Mouse (Mus musculus): Measurements from ENCODE around the gene Eea1. TPM values are rescaled to one million over a fixed set of nuclear protein-coding genes. Genes with fewer than 3 reads are reported as not detected.
"Not testable (repeated sequence)": the region's sequence is repeated elsewhere in the genome, so short reads cannot be mapped to it uniquely, and the experiment has no call there.

The Eea1 gene
- polyA plus RNA-seq, 1 experiment, result 17.4 TPM

DNA sequence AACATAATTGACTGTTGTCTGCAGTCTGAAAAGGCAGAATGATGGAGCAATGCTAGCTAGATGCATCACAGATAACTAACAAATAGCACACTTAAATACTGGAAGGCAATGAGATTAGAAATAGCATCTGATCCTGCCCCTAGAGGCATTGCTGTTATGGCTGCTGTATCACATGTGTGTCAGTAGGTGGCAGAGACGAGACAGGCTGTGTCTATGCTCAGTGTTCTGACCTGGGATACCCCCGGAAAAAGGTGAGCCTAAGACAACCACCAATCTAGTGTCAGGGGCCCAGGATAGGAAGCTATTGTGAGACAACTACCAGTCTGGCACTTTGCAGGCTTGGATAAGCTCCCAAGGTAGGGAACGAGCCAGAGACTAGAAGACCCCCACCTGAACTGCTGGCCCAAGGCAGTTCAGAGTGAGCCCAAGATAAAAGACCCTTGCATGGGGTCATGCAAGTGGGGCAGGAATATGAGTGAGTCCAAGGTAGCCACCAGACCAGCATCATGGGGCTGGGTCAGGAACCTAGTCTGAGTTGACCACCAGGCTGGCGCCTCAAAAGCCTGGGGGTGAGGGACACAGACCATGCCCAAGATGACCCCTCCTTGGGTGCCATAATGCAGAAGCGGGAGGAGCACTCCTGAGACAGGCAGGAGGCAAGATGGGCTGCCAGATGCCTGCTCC, 41.8 kb upstream of the Eea1 start:
- 56% methylated on average over 5 of the region's 5 CpGs for WGBS
- 0 out of 2 replicates have a peak, but pooled peaks cover 3% of the 10 kb centered on the region for H3K4me1 ChIP-seq (ENCODE audit: control insufficient read depth, insufficient read depth, low read length)
- peak in 1 of 2 experiments; percentile 20 for DNase-seq
- H3K27ac ChIP-seq (ENCODE audit: insufficient read depth, low read length), result no peak overlapping the region
- TF ChIP-seq POLR2A (IDR thresholded peaks at IDR 0.05; ENCODE audit: borderline replicate concordance, insufficient read depth, low read length), result no peak
- peak; percentile 56 for TF ChIP-seq CTCF (IDR thresholded peaks at IDR 0.05; ENCODE audit: borderline replicate concordance, insufficient read depth, low read depth, low read length)
- H3K27me3 ChIP-seq (ENCODE audit: control insufficient read depth, insufficient read depth, low read length), result no peaks in the 10 kb centered on the region
- H3K4me3 ChIP-seq (replicated peaks; ENCODE audit: insufficient read depth, low read depth, low read length), result no peak overlapping the region

DNA sequence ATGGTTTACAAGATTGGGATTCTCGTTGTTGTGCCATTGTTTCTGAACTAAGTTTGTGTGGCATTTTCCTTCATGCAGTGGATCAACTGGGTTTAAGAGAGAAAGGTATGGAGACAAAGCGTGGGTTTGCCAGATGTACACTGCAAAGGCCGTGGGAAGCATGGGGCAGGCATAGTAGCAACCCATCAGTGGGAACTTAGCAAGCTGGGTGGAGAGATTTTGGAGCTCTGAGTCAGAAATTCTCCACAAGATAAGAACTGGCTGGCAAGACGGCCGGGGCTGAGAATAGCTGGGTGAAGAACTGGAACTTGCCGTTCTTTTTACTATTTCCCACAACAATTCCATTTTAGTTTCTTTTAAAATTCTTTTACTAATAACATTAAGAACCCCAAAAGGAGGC, 35.8 kb upstream of the Eea1 start:
- no peaks in the 10 kb centered on the region for H3K27me3 ChIP-seq (ENCODE audit: control insufficient read depth, insufficient read depth, low read length)
- no peak overlapping the region for H3K27ac ChIP-seq (ENCODE audit: insufficient read depth, low read length)
- TF ChIP-seq CTCF (IDR thresholded peaks at IDR 0.05; ENCODE audit: borderline replicate concordance, insufficient read depth, low read depth, low read length) (no peak), POLR2A (IDR thresholded peaks at IDR 0.05; ENCODE audit: borderline replicate concordance, insufficient read depth, low read length) (no peak)
- 94% methylated on average over 6 of the region's 6 CpGs for WGBS
- no peaks in the 10 kb centered on the region for H3K4me1 ChIP-seq (ENCODE audit: control insufficient read depth, insufficient read depth, low read length)
- no peak overlapping the region for H3K4me3 ChIP-seq (replicated peaks; ENCODE audit: insufficient read depth, low read depth, low read length)
- no peak for DNase-seq

DNA sequence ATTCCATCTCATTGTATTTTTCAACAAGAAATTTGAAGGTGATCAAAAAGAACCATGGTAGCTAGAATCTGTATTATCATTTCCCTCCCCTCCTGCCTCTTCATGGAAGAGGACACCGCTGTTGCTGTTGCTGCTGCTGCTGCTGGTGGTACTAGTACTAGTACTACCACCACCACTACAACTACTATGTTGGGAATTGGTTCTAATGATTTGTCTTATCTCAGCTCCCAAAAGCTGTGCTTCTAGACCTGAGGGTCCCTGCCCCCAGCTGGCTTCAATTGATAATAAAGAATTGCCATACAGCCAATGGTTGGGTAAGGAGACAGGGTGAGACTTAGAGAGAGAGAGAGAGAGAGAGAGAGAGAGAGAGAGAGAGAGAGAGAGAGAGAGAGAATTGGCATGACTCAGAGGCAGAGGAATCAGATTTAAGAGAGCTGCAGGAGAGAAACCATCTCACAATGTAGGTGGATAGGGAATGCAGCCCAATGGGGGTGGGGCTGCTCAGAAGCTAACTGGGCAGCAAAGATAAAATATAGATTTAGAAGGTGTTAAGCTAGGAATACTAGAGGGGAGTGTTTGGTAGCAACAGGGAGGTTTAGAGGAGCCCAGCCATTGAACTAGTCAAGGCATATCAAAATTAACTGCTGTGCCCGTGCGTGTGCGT, 31.1 kb upstream of the Eea1 start:
- no peak for DNase-seq
- H3K4me1 ChIP-seq (ENCODE audit: control insufficient read depth, insufficient read depth, low read length), result no peaks in the 10 kb centered on the region
- 95% methylated on average over 4 of the region's 4 CpGs for WGBS
- no peaks in the 10 kb centered on the region for H3K27me3 ChIP-seq (ENCODE audit: control insufficient read depth, insufficient read depth, low read length)
- H3K4me3 ChIP-seq (replicated peaks; ENCODE audit: insufficient read depth, low read depth, low read length), result no peak overlapping the region
- no peak overlapping the region for H3K27ac ChIP-seq (ENCODE audit: insufficient read depth, low read length)
- no peak for TF ChIP-seq POLR2A (IDR thresholded peaks at IDR 0.05; ENCODE audit: borderline replicate concordance, insufficient read depth, low read length)

DNA sequence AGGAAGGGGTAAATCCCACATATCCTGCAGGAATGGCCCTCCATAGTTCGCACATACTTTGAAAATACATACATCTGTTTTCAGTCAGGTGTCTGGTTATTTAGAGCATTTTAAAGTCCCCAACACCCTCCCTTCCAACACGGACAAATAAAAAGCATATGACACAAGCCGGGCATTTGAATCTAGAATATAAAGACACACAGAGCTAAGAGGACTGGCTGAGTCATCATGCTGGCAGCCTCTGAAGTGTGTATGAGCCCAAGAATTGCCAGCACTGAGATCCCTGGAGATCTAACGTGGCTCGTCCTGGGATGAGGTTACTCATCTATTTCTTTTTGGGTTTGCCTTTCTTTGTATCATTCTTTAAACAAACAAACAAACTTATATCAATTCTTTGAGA, 29.4 kb upstream of the Eea1 start:
- no peak for TF ChIP-seq POLR2A (IDR thresholded peaks at IDR 0.05; ENCODE audit: borderline replicate concordance, insufficient read depth, low read length)
- TF ChIP-seq CTCF (IDR thresholded peaks at IDR 0.05; ENCODE audit: borderline replicate concordance, insufficient read depth, low read depth, low read length), result no peak
- H3K27me3 ChIP-seq (ENCODE audit: control insufficient read depth, insufficient read depth, low read length), result no peaks in the 10 kb centered on the region
- H3K4me1 ChIP-seq (ENCODE audit: control insufficient read depth, insufficient read depth, low read length), result no peaks in the 10 kb centered on the region
- no peak for DNase-seq
- H3K4me3 ChIP-seq (replicated peaks; ENCODE audit: insufficient read depth, low read depth, low read length), result no peak overlapping the region
- 53% methylated on average over 5 of the region's 5 CpGs for WGBS
- H3K27ac ChIP-seq (ENCODE audit: insufficient read depth, low read length), result no peak overlapping the region

DNA sequence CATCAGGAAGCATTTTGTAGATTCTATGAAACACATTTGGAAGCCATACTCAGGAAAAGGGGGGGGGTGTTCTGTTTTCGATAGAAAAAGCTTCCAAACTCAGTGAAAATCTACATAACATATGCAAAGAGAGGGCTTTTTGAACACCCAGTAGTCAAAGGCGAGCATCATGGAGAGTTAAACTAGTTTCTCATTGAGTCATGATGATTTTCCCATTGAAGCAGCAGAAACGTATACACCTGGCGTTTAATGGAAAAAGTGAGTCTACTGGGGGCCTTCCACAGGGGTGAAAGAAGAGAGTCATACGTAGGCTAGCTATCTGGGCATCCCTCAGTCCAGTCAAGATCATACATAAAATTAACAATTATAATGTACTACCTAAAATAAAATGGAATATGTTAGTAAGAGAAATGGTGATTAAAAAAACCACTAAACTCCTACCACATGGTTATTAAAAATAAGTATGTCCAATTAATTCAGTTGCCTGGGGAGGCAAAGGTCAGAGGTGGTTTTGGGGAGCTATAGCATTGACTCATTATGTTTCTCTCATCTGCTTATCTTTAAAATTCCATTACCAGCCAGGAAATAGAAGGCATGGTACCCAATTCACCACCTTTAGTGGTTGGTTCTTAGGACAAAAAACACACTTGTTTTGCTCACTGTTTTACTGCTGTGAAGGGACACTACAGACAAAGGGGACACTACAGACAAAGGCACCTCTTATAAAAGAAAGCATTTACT, 25.8 kb upstream of the Eea1 start:
- TF ChIP-seq POLR2A (IDR thresholded peaks at IDR 0.05; ENCODE audit: borderline replicate concordance, insufficient read depth, low read length) (no peak), CTCF (IDR thresholded peaks at IDR 0.05; ENCODE audit: borderline replicate concordance, insufficient read depth, low read depth, low read length) (no peak)

DNA sequence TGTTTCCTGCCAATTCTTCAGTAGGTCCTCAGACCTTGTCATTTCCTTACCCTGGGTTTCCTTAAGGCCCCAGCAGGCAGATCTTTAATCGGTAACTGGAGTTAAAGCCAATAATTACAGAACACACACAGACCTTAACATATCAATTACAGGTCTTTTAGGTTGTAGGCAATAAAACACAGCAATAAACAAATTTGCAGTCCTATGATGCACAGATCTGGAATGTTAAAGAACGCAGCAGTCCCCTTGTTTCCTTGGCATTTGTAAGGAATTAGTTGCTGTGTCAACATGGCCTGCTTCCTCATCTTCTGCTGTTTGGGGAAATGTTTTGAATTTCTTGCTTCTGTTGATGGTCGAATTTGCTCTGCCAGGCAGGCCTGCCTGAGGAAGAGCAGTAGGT, 21.7 kb upstream of the Eea1 start:
- no peak overlapping the region for H3K4me3 ChIP-seq (replicated peaks; ENCODE audit: insufficient read depth, low read depth, low read length)
- no peaks in the 10 kb centered on the region for H3K27me3 ChIP-seq (ENCODE audit: control insufficient read depth, insufficient read depth, low read length)
- no peak for DNase-seq
- H3K4me1 ChIP-seq (ENCODE audit: control insufficient read depth, insufficient read depth, low read length), result no peaks in the 10 kb centered on the region
- no peak overlapping the region for H3K27ac ChIP-seq (ENCODE audit: insufficient read depth, low read length)
- TF ChIP-seq CTCF (IDR thresholded peaks at IDR 0.05; ENCODE audit: borderline replicate concordance, insufficient read depth, low read depth, low read length) (no peak), POLR2A (IDR thresholded peaks at IDR 0.05; ENCODE audit: borderline replicate concordance, insufficient read depth, low read length) (no peak)
- 71% methylated on average over 3 of the region's 3 CpGs for WGBS

More for the DNA sequence above, 25.8 kb upstream of the Eea1 start:
- no peak overlapping the region for H3K27ac ChIP-seq (ENCODE audit: insufficient read depth, low read length)
- 91% methylated on average over 5 of the region's 5 CpGs for WGBS
- no peak for DNase-seq
- no peaks in the 10 kb centered on the region for H3K4me1 ChIP-seq (ENCODE audit: control insufficient read depth, insufficient read depth, low read length)
- H3K27me3 ChIP-seq (ENCODE audit: control insufficient read depth, insufficient read depth, low read length), result no peaks in the 10 kb centered on the region
- no peak overlapping the region for H3K4me3 ChIP-seq (replicated peaks; ENCODE audit: insufficient read depth, low read depth, low read length)

DNA sequence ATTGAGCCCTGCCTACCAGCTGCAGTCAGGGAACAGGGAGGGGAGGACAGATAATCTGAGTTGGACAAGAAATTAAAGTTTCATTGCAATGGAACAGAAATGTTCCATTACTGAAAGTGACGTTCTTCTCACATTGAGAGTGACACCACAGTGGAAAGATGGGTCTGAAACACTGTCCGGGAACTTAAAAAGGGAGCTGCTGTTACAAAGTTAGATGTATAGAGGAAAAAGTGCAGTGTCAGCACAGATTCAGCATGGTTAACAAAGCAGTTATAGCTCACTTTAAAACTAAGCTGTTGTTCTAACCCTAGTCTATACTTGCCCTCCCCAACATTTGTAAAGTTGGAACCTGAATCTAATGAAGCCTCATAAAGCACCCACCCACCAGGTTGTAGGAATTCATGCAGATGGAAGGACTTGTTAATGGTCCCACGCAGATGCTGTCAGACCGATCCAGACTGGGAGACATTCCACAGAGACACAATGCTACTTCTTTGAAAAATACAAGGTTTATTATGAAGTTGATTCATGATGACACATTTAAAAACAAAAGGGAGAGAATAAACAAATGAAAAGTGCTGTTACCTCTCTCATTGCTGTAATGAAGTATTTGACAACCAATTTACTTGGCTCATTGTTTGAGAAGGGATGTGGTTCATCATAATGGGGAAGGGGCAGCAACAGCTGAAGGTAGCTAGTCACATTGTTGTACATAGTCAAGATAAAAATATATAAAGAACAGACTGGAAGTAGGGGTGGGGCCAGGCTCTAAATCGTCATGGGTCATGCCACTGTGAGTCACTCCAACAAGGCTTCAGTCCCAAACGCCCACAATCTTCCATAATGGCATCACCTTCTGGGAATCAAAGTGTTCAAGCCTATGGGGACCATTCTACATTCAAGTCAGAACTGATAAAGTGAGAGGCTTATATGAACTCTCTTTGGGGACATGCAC, 16.9 kb upstream of the Eea1 start:
- H3K27ac ChIP-seq (ENCODE audit: insufficient read depth, low read length), result no peak overlapping the region
- no peak overlapping the region for H3K4me3 ChIP-seq (replicated peaks; ENCODE audit: insufficient read depth, low read depth, low read length)
- H3K4me1 ChIP-seq (ENCODE audit: control insufficient read depth, insufficient read depth, low read length), result no peaks in the 10 kb centered on the region
- no peaks in the 10 kb centered on the region for H3K27me3 ChIP-seq (ENCODE audit: control insufficient read depth, insufficient read depth, low read length)
- no peak for TF ChIP-seq CTCF (IDR thresholded peaks at IDR 0.05; ENCODE audit: borderline replicate concordance, insufficient read depth, low read depth, low read length)
- no peak for TF ChIP-seq POLR2A (IDR thresholded peaks at IDR 0.05; ENCODE audit: borderline replicate concordance, insufficient read depth, low read length)
- no peak for DNase-seq
- 84% methylated on average over 6 of the region's 6 CpGs for WGBS

DNA sequence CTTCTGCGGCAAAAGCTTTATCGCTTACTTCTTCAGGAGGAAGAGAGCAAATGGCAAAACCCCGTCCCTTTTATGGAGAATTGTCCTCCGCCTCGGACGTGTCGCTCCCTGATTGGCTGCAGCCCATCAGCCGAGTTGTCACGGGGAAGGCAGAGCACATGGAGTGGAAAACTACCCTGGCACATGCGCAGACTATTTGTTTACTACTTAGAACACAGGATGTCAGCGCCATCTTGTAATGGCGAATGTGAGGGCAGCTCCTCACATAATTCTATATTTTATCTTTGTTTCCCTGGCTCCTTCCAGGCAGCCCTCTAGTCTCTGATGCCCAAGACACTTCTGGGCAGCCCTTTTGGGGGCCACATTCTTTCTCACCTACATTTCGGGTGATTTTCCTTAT, 6.8 kb upstream of the Eea1 start:
- DNase-seq; H3K27ac ChIP-seq (ENCODE audit: insufficient read depth, low read length); H3K4me1 ChIP-seq (ENCODE audit: control insufficient read depth, insufficient read depth, low read length); H3K27me3 ChIP-seq (ENCODE audit: control insufficient read depth, insufficient read depth, low read length); H3K4me3 ChIP-seq (replicated peaks; ENCODE audit: insufficient read depth, low read depth, low read length): not testable (repeated sequence)
- 84% methylated on average over 13 of the region's 13 CpGs for WGBS
